In the genomic region with DNA sequence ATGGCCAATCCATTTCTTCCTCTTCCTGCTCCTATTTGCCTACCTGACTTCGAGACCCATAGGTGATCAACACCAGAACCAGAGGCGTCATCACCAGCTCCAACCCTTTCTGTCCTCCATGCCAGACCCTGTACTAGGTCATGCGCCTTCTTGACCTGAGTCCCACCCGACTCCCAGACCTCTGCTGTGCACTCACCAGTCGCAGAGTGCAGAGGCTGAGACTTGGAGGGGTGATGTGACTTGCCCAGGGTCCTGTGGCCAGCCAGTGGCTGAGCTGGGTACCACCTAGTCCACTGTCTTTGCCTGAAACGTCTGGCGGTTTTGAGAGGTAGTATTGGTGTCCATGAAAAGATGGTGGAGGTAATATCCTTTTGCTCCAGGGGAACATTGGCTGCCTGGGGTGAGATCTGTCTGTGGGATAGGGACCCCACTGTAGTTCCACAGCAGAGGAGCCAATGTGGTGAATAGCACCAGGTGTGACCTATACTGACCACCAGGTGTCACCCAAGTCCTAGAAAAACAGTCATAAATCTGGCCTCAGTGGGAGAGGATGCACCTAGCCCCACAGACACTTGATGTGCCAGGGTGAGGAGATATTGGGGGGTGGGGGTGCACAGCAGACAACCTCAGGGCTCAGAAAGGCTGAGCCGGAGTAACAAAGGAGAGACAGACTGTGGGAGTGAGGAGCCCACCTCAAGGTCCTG, we compare ENCODE assay signal across 8 mouse cellular contexts. TPM values are rescaled to one million over a fixed set of nuclear protein-coding genes. Genes with fewer than 3 reads are reported as not detected.
DNase-seq lines count a peak whose midpoint lies in the region; ATAC-seq and TF ChIP-seq lines count a peak whose summit lies in the region.

No protein-coding gene starts in this region.

- 52% methylated on average over 8 of the region's 8 CpGs for WGBS in embryonic facial prominence, embryonic 11.5 days
- WGBS in limb, embryonic 10.5 days, result 58% methylated on average over 8 of the region's 8 CpGs

- peaks cover 8% of the 10 kb centered on the region for H3K27me3 ChIP-seq in Patski
- no peaks in the 10 kb centered on the region for H3K27me3 ChIP-seq in embryonic facial prominence, embryonic 11.5 days (ENCODE audit: control insufficient read depth, insufficient read depth, low read length)
- no peaks in the 10 kb centered on the region for H3K27me3 ChIP-seq in limb, embryonic 10.5 days (ENCODE audit: low read depth, poor library complexity, severe bottlenecking)

- peaks cover 3% of the 10 kb centered on the region; the same call in 1 of the 2 replicates for H3K4me1 ChIP-seq in embryonic facial prominence, embryonic 11.5 days (ENCODE audit: control insufficient read depth, insufficient read depth, low read length)
- peaks cover 20% of the 10 kb centered on the region for H3K4me1 ChIP-seq in limb, embryonic 10.5 days

- peak; percentile 71 for DNase-seq in layer of hippocampus, adult 11-12 months (ENCODE audit: low spot score)
- no peak for DNase-seq in layer of hippocampus, adult 9-10 months (ENCODE audit: low spot score)
- peak; percentile 10 for DNase-seq in Patski (ENCODE audit: low read depth, low spot score)
- peak; percentile 67 for DNase-seq in embryonic facial prominence, embryonic 11.5 days (ENCODE audit: low spot score)
- peak; percentile 38 for DNase-seq in induced T-regulatory cell, adult 2 months (ENCODE audit: low read depth)
- peak; percentile 44 for DNase-seq in limb, embryonic 10.5 days (ENCODE audit: low spot score)
- peak; percentile 44 for DNase-seq in retina, adult 2 months (ENCODE audit: low read depth, low spot score)

- H3K4me2 ChIP-seq in embryonic facial prominence, embryonic 11.5 days (ENCODE audit: low read depth, low read length), result no peak overlapping the region

- TF ChIP-seq CTCF in Patski (IDR thresholded peaks at IDR 0.05), result no peak

- H3K36me3 ChIP-seq in embryonic facial prominence, embryonic 11.5 days (replicated peaks; ENCODE audit: control insufficient read depth, insufficient read depth, low read depth, low read length), result no peaks in the 10 kb centered on the region
- no peaks in the 10 kb centered on the region for H3K36me3 ChIP-seq in limb, embryonic 10.5 days

- POLR2A ChIA-PET in Patski (lab: Charles Lee), result no interaction called here

- H3K4me3 ChIP-seq in embryonic facial prominence, embryonic 11.5 days (ENCODE audit: low read depth, low read length), result no peak overlapping the region
- no peak overlapping the region for H3K4me3 ChIP-seq in limb, embryonic 10.5 days

- H3K27ac ChIP-seq in embryonic facial prominence, embryonic 11.5 days (replicated peaks; ENCODE audit: low read depth, low read length), result no peak overlapping the region
- H3K27ac ChIP-seq in limb, embryonic 10.5 days, result no peak overlapping the region

- H3K9ac ChIP-seq in embryonic facial prominence, embryonic 11.5 days (replicated peaks; ENCODE audit: low read length), result no peak overlapping the region

- CTCF ChIA-PET in Patski (lab: Charles Lee), result interaction anchor here (1.2 to 2.3 kb wide), 2 partner anchors 103 to 105 kb away, joined by 3 to 14 read pairs; no protein-coding TSS in a partner anchor

- ATAC-seq in Patski, result no peak
- 0 out of 2 replicates have a peak, but pooled peaks have one; percentile 31 for ATAC-seq in embryonic facial prominence, embryonic 11.5 days (replicated peaks; ENCODE audit: insufficient number of reproducible peaks, low FRiP score, low TSS enrichment, low read depth)
- ATAC-seq in monocyte, adult 5-6 weeks (replicated peaks; ENCODE audit: insufficient number of reproducible peaks, low FRiP score, low TSS enrichment, poor library complexity, severe bottlenecking), result no peak

- in situ Hi-C loops in Patski (cut with MboI; ENCODE audit: low pct_unique_long_range_greater_than_20kb), result loop anchor here (5.0 kb wide), 1 partner anchor 109 kb away; no protein-coding TSS in a partner anchor

- no peaks in the 10 kb centered on the region for H3K9me3 ChIP-seq in embryonic facial prominence, embryonic 11.5 days (replicated peaks; ENCODE audit: control insufficient read depth, low read length)
- no peaks in the 10 kb centered on the region for H3K9me3 ChIP-seq in limb, embryonic 10.5 days (replicated peaks)

RNA-seq across cellular contexts. Expression of a gene that starts 8.9 kb away (rescaled TPM):
- not detected for polyA plus RNA-seq in Patski (2021)
- polyA plus RNA-seq in embryonic facial prominence, embryonic 11.5 days (2014; fragmentation: Nextera tagmentation; extraction: Ambion mirVana), result not detected in 2 replicates
- polyA plus RNA-seq in limb, embryonic 10.5 days (2016; fragmentation: Nextera tagmentation; extraction: Ambion mirVana), result 0.09 TPM in 1 of 2 replicates, not detected in the other
- not detected in 3 replicates for total RNA-seq in monocyte, adult 5-6 weeks (2017)

RNA-seq across cellular contexts. Expression of a gene that starts 11.6 kb away (rescaled TPM):
- not detected for polyA plus RNA-seq in Patski (2021)
- 1.1 and 1.4 TPM in 2 replicates for polyA plus RNA-seq in embryonic facial prominence, embryonic 11.5 days (2014; fragmentation: Nextera tagmentation; extraction: Ambion mirVana)
- polyA plus RNA-seq in limb, embryonic 10.5 days (2016; fragmentation: Nextera tagmentation; extraction: Ambion mirVana), result 1.2 and 1.3 TPM in 2 replicates
- total RNA-seq in monocyte, adult 5-6 weeks (2017), result not detected in 3 replicates

RNA-seq across cellular contexts. Expression of a gene that starts 23.9 kb away (rescaled TPM):
- not detected for polyA plus RNA-seq in Patski (2021)
- polyA plus RNA-seq in embryonic facial prominence, embryonic 11.5 days (2014; fragmentation: Nextera tagmentation; extraction: Ambion mirVana), result 0.28 and 0.48 TPM in 2 replicates
- 0.64 and 0.80 TPM in 2 replicates for polyA plus RNA-seq in limb, embryonic 10.5 days (2016; fragmentation: Nextera tagmentation; extraction: Ambion mirVana)
- not detected in 3 replicates for total RNA-seq in monocyte, adult 5-6 weeks (2017)

RNA-seq across cellular contexts. Expression of a gene that starts 27.0 kb away (rescaled TPM):
- polyA plus RNA-seq in Patski (2021), result 0.03 TPM
- polyA plus RNA-seq in embryonic facial prominence, embryonic 11.5 days (2014; fragmentation: Nextera tagmentation; extraction: Ambion mirVana), result 0.43 and 1.1 TPM in 2 replicates
- not detected in 2 replicates for polyA plus RNA-seq in limb, embryonic 10.5 days (2016; fragmentation: Nextera tagmentation; extraction: Ambion mirVana)
- not detected in 3 replicates for total RNA-seq in monocyte, adult 5-6 weeks (2017)
